Mouse (Mus musculus): ENCODE results near the gene Kitl. TPM values are rescaled to one million over a fixed set of nuclear protein-coding genes. Genes with fewer than 3 reads are reported as not detected.

Gene Kitl
- total RNA-seq, 2 experiments from 2014 or later, result 26.4 to 27.1 TPM

- no peak for DNase-seq
Measured at GRCm38 (mm10) chr10:100115570-100115969, 100.1 kb downstream of the Kitl start.

DNA sequence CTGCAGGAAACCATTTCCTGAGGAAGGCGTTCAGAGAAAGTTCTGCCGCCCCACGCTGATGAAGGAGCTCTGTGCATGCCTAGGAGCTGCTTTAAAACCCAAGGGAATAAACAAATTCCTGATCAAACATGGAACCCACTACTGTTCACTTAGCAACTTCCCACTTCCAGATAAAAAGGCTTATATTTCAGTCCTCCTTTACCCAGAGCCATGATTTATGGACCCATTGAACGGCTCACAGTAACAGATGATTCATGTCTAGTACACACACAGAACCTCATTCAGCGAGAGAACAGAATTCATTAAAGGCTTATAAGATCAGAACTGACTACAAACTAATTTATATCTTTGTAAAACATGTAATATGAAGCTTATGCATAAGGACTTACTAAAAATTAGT is 109.0 kb downstream of the Kitl start:
- DNase-seq, result no peak

DNA sequence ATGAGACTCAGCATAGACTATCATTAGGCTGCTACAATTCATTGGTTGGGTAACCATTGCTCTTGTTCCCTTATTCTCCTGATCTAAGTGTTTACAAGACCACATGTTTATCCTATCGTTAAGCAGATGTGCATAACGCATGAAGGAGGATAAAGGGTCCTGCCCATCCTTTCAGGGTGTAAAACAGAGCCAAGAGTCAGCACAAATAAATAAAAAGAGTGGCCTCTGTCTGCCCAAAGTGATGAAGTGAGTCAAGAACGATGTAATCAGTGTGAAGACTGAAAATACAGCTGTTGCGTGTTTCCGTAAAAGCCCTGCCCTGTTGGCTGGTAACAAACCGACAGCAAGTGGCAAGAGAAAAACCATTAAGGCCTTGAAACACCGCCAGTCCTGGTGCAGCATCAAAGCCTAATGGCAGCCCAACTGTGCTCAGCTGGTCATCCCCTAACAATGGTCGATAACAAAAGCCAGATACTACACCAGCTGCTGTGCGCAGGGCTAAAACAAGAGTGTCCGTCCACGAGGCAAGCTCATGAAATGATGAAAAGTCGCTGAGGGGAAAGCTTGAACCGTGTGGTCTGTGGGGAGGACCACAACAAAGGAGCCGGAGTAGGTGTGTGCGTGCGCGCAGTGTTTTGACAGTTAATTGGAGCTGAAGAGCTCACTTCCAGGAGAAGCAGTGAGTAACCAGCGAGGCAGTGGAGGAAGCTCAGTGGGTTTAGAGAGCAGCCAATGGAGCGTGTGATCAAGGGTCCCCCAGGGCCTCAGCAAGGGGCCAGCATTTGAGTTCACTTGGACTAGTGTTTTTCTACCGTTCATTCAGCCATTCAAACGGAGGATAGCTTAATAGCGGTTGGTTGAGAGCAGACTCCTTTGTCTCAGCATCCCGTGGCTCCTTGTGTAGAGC is 112.7 kb downstream of the Kitl start:
- DNase-seq, result no peak

- DNase-seq, result no peak
Measured at GRCm38 (mm10) chr10:100131657-100132056, 116.2 kb downstream of the Kitl start.

GRCm38 (mm10) chr10:100132304-100132703 is 116.9 kb downstream of the Kitl start:
- DNase-seq, result no peak

DNA sequence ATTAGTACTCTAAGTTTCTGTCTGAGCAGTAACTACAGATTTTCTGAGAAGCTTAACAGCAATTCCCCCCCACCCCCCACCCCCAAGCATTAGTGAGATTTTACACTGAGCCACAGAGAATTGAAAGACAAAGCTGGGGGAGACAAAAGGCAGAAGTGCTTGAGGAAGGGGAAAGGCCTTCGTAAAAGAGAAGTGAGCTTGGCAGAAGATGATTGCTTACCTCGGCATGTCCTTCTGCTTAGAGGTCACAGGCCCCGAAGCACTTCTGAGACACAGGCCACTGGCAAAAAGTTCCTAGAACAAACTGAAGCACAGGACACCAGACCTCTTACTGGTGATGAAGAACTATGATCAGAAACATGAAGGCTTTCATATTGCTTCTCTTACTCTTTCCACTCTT is 123.1 kb downstream of the Kitl start:
- DNase-seq, result no peak

- DNase-seq, result no peak
Measured at GRCm38 (mm10) chr10:100148123-100148522, 132.7 kb downstream of the Kitl start.

Small RNA genes within 50 kb of the gene (microRNA-seq; reads per million reads assigned to microRNA genes)
- gene Gm22918, result not detected
- gene Gm25287, result not detected
